Mouse (Mus musculus) kidney, postnatal 0 days (tissue): ENCODE measurements around the gene Gm3047. TPM values are rescaled to one million over a fixed set of nuclear protein-coding genes. Genes with fewer than 3 reads are reported as not detected.
"Not testable (repeated sequence)": the region's sequence is repeated elsewhere in the genome, so short reads cannot be mapped to it uniquely, and the experiment has no call there.

Source experiments
- ATAC-seq: fragments of 200-750 bp; cut with Nextera tagmentation; replicated peaks from 2 replicates; pipeline ENCODE4 v1.8.0; 2017; ENCODE audit warnings: low read depth, moderate number of reproducible peaks, moderate TSS enrichment, moderate library complexity; ENCODE audit not compliant: low FRiP score
- DNase-seq: peaks from one replicate; pipeline ENCODE4 v3.0.0-alpha.2; 2016; ENCODE audit warnings: low spot score
- H3K27ac ChIP-seq: fragments of 300-500 bp; sonication (generic); 2 replicates; pipeline ENCODE4 v1.5.1; 2014; ENCODE audit warnings: mild to moderate bottlenecking
- H3K27me3 ChIP-seq: fragments of 300-500 bp; sonication (generic); 2 replicates; pipeline ENCODE4 v1.6.1; 2014; ENCODE audit warnings: low read length, mixed read lengths; ENCODE audit not compliant: insufficient read depth
- H3K36me3 ChIP-seq: fragments of 300-500 bp; sonication (generic); 2 replicates; pipeline ENCODE4 v1.6.1; 2014; ENCODE audit warnings: low read length, mixed read lengths; ENCODE audit not compliant: insufficient read depth
- H3K4me1 ChIP-seq: fragments of 300-500 bp; sonication (generic); replicated peaks from 2 replicates; pipeline ENCODE4 v1.6.1; 2014; ENCODE audit warnings: antibody characterized with exemption, low read length, mixed read lengths; ENCODE audit not compliant: insufficient read depth
- H3K4me2 ChIP-seq: fragments of 300-500 bp; sonication (generic); 2 replicates; pipeline ENCODE4 v1.6.1; 2014; ENCODE audit warnings: mild to moderate bottlenecking, low read length, moderate library complexity, mixed read lengths
- H3K4me3 ChIP-seq: fragments of 300-500 bp; sonication (generic); replicated peaks from 2 replicates; pipeline ENCODE4 v1.5.1; 2014; ENCODE audit warnings: low read depth, low read length
- H3K9ac ChIP-seq: fragments of 300-500 bp; sonication (generic); 2 replicates; pipeline ENCODE4 v1.6.1; 2014; ENCODE audit warnings: low read depth, low read length
- H3K9me3 ChIP-seq: fragments of 300-500 bp; sonication (generic); replicated peaks from 2 replicates; pipeline ENCODE4 v1.6.1; 2016; ENCODE audit warnings: low read length, inconsistent platforms, mixed read lengths
- WGBS: fragments of 180-500 bp; shearing (Covaris S2); extraction: QIAGEN DNeasy Blood & Tissue Kit; methylation state at CpG from one replicate; pipeline ENCODE4 v1.1.7; 2014; 5-methylcytosine and 5-hydroxymethylcytosine counted together
- polyA plus RNA-seq: library from polyadenylated mRNA; unstranded; fragments of >200 nt; fragmentation: Nextera tagmentation; extraction: Ambion mirVana; gene quantifications from 2 replicates; pipeline ENCODE4 v1.2.1, GENCODE M21; 2015

Gene Gm3047
- polyA plus RNA-seq: not detected in 2 replicates

- not testable (repeated sequence) for H3K27me3 ChIP-seq, H3K27ac ChIP-seq, H3K9ac ChIP-seq, H3K36me3 ChIP-seq, H3K4me1 ChIP-seq, DNase-seq, H3K4me3 ChIP-seq, H3K9me3 ChIP-seq, ATAC-seq, H3K4me2 ChIP-seq
- WGBS: no CpG with 5 or more reads among the region's 2 CpGs
These were observed at the start of gene Gm3047 for GRCm38 (mm10) chr14:4555105-4555504. Gene Gm3047, plus strand, starts transcription at chr14:4555405.

Other genes starting within 250 kb of the Gm3047 start
- not detected in 2 replicates for gene Gm3149, start 238.1 kb upstream of the Gm3047 start, polyA plus RNA-seq
- not detected in 2 replicates for gene 2610042L04Rik, start 220.6 kb upstream of the Gm3047 start, polyA plus RNA-seq
- not detected in 2 replicates for gene Gm3159, start 157.9 kb upstream of the Gm3047 start, polyA plus RNA-seq
- gene Gm3164, start 140.0 kb upstream of the Gm3047 start, polyA plus RNA-seq: 0.05 and 0.17 TPM in 2 replicates
- gene Gm3173, start 124.4 kb upstream of the Gm3047 start, polyA plus RNA-seq: not detected in 2 replicates
- not detected in 2 replicates for gene Gm3182, start 73.7 kb upstream of the Gm3047 start, polyA plus RNA-seq
- gene Gm8159, start 76.9 kb downstream of the Gm3047 start, polyA plus RNA-seq: not detected in 2 replicates
- not detected in 2 replicates for gene Gm3239, start 108.8 kb downstream of the Gm3047 start, polyA plus RNA-seq
- gene Gm7876, start 153.8 kb downstream of the Gm3047 start, polyA plus RNA-seq: not detected in 2 replicates
- 0.13 and 0.16 TPM in 2 replicates for gene Gm3252, start 171.4 kb downstream of the Gm3047 start, polyA plus RNA-seq
- not detected in 2 replicates for gene Gm9602, start 220.9 kb downstream of the Gm3047 start, polyA plus RNA-seq